Mouse (Mus musculus): ENCODE data around the gene Trmu.

- no peak for TF ChIP-seq CTCF (IDR thresholded peaks at IDR 0.05; ENCODE audit: low read depth, low read length)
- TF ChIP-seq POLR2A (IDR thresholded peaks at IDR 0.05; ENCODE audit: insufficient read depth, low read length) = no peak
These were observed 43.8 kb upstream of the Trmu start for GRCm38 (mm10) chr15:85835335-85835734.

Measured in ES-Bruce4 (cell line).